Mouse (Mus musculus): Measurements from ENCODE around the gene Gm156.

GRCm38 (mm10) chr6:129736414-129736813, 47.7 kb downstream of the Gm156 start:
- TF ChIP-seq POLR2A (IDR thresholded peaks at IDR 0.05; ENCODE audit: insufficient read depth, low read depth, low read length) (no peak), CTCF (IDR thresholded peaks at IDR 0.05) (no peak)
